Mouse (Mus musculus) embryonic facial prominence, embryonic 10.5 days (tissue): ENCODE results near the gene Rmnd1. TPM values are rescaled to one million over a fixed set of nuclear protein-coding genes. Genes with fewer than 3 reads are reported as not detected.
"Not testable (repeated sequence)": the region's sequence is repeated elsewhere in the genome, so short reads cannot be mapped to it uniquely, and the experiment has no call there.

Experiments used
- DNase-seq: peaks from one replicate; pipeline ENCODE4 v3.0.0-alpha.2; 2017; ENCODE audit warnings: low spot score
- H3K27ac ChIP-seq: fragments of 300-500 bp; sonication (generic); replicated peaks from 2 replicates; pipeline ENCODE4 v1.5.1; 2016; ENCODE audit warnings: mild to moderate bottlenecking
- H3K27me3 ChIP-seq: fragments of 300-500 bp; sonication (generic); replicated peaks from 2 replicates; pipeline ENCODE4 v1.6.1; 2016; ENCODE audit warnings: low read depth, mild to moderate bottlenecking; ENCODE audit not compliant: poor library complexity, severe bottlenecking
- H3K36me3 ChIP-seq: fragments of 300-500 bp; sonication (generic); replicated peaks from 2 replicates; pipeline ENCODE4 v1.6.1; 2016; ENCODE audit warnings: mild to moderate bottlenecking, moderate library complexity
- H3K4me1 ChIP-seq: fragments of 300-500 bp; sonication (generic); 2 replicates; pipeline ENCODE4 v1.6.1; 2016
- H3K4me3 ChIP-seq: fragments of 300-500 bp; sonication (generic); 2 replicates; pipeline ENCODE4 v1.5.1; 2016; ENCODE audit warnings: mild to moderate bottlenecking, moderate library complexity
- H3K9me3 ChIP-seq: fragments of 300-500 bp; sonication (generic); 2 replicates; pipeline ENCODE4 v1.6.1; 2016; ENCODE audit warnings: mild to moderate bottlenecking
- WGBS: fragments of 180-500 bp; shearing (Covaris S2); methylation state at CpG from one replicate; pipeline ENCODE4 v1.1.7; 2016; 5-methylcytosine and 5-hydroxymethylcytosine counted together
- polyA plus RNA-seq: library from polyadenylated mRNA; unstranded; fragments of >200 nt; fragmentation: Nextera tagmentation; extraction: Ambion mirVana; gene quantifications from 2 replicates; pipeline ENCODE4 v1.2.1, GENCODE M21; 2016

Rmnd1 gene
- 46.5 and 52.5 TPM in 2 replicates for polyA plus RNA-seq

- under 1% methylated on average over 75 of the region's 75 CpGs for WGBS
- Histone ChIP-seq H3K27ac (peak within 1 kb of the TSS; percentile 89), H3K9me3 (no peaks in the 10 kb centered on the region), H3K4me3 (peak within 1 kb of the TSS; percentile 79), H3K4me1 (peaks cover 18% of the 10 kb centered on the region), H3K36me3 (peaks cover 42% of the 10 kb centered on the region), H3K27me3 (no peaks in the 10 kb centered on the region)
- peak; percentile 98 for DNase-seq
Measured at GRCm38 (mm10) chr10:4432123-4432931, at the start of gene Rmnd1, which contains the start of gene Armt1. TSS of gene Rmnd1 (minus strand) at chr10:4432388. TSS of gene Armt1 (plus strand) at chr10:4432467.

- 84% methylated on average over 8 of the region's 8 CpGs for WGBS
- no peaks in the 10 kb centered on the region for H3K27me3 ChIP-seq
- no peaks in the 10 kb centered on the region for H3K9me3 ChIP-seq
- no peak overlapping the region for H3K27ac ChIP-seq
- no peak for DNase-seq
- H3K4me1 ChIP-seq = peaks cover 9% of the 10 kb centered on the region
- no peak overlapping the region for H3K4me3 ChIP-seq
- H3K36me3 ChIP-seq = no peaks in the 10 kb centered on the region
Measured at GRCm38 (mm10) chr10:4481695-4482094, 49.5 kb upstream of the Rmnd1 start.

DNA sequence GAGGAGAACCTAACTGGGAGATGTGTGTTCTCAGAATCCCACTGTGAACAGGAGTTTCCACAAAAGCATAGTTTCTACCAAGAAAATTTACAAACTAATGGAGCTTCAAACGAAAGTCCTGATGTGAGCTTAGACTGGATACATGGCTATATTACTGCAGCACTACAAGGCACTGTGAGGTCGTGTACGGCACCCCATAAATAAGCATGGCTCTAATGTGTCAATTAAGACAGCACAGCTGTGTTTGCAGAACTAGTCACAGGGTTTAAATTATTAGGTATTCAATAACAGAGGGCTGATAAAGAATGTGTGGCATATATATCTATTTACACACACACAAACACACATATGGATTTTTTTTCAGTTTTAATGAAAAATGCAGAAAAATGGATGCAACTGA, 48.7 kb upstream of the Rmnd1 start:
- no peak for DNase-seq

GRCm38 (mm10) chr10:4476604-4477003, 44.4 kb upstream of the Rmnd1 start:
- no peak for DNase-seq
- no peaks in the 10 kb centered on the region for H3K36me3 ChIP-seq
- no peak overlapping the region for H3K27ac ChIP-seq
- H3K27me3 ChIP-seq = no peaks in the 10 kb centered on the region
- H3K4me1 ChIP-seq = no peaks in the 10 kb centered on the region
- no peak overlapping the region for H3K4me3 ChIP-seq
- no peaks in the 10 kb centered on the region for H3K9me3 ChIP-seq
- WGBS = 91% methylated on average over 5 of the region's 5 CpGs

More for the DNA sequence above, 48.7 kb upstream of the Rmnd1 start:
- Histone ChIP-seq H3K9me3 (no peaks in the 10 kb centered on the region), H3K27ac (no peak overlapping the region), H3K27me3 (no peaks in the 10 kb centered on the region), H3K4me1 (peaks cover 9% of the 10 kb centered on the region), H3K36me3 (no peaks in the 10 kb centered on the region), H3K4me3 (no peak overlapping the region)
- 85% methylated on average over 3 of the region's 3 CpGs for WGBS

DNA sequence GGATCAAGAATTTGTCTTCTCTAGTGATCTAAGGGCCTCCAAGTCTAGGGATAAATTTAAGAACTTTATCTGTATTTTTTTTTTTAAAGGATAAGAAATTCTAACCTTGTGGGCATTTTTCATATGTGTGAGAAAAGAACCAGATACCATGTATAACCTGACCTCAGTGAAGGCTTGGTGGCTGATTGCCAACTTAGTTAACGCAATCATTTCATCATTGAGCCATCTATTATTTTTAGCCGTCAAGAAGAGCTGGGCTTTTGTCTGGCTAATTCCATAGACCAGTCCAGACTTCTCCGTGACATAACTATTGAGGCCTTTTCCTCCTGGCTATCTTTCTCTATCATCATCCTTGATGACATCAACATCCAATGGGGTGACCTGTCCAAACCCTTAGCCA, 43.2 kb upstream of the Rmnd1 start:
- Histone ChIP-seq H3K27me3 (no peaks in the 10 kb centered on the region), H3K4me1 (no peaks in the 10 kb centered on the region), H3K4me3 (no peak overlapping the region), H3K36me3 (no peaks in the 10 kb centered on the region), H3K27ac (no peak overlapping the region), H3K9me3 (no peaks in the 10 kb centered on the region)
- DNase-seq = no peak
- 92% methylated on average over 3 of the region's 3 CpGs for WGBS

DNA sequence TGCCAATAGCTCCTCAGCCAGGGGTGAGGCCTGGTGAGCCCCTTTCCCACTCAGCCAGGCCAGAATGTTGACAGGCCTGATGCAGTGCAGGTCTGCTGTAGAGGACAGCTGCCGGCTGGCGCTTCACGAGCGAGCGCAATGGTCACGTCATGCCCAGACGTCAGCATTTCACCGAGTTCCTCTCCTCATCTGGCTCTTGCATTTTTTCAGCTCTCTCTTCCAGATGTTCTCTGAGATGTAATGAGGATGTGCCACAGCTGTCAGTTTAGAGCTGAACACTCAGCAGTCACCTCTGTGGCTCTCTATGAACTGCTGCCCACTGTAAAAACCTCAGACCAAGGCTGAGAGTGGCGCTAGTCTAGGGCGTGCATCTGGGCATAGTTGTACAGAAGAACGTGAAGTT, 41.4 kb upstream of the Rmnd1 start:
- no peaks in the 10 kb centered on the region for H3K9me3 ChIP-seq
- WGBS = 93% methylated on average over 11 of the region's 11 CpGs
- DNase-seq = no peak
- H3K4me1 ChIP-seq = no peaks in the 10 kb centered on the region
- no peaks in the 10 kb centered on the region for H3K27me3 ChIP-seq
- H3K4me3 ChIP-seq = no peak overlapping the region
- H3K36me3 ChIP-seq = no peaks in the 10 kb centered on the region
- H3K27ac ChIP-seq = no peak overlapping the region

- no peak overlapping the region for H3K4me3 ChIP-seq
- no peak overlapping the region for H3K27ac ChIP-seq
- 82% methylated on average over 3 of the region's 3 CpGs for WGBS
- H3K36me3 ChIP-seq = no peaks in the 10 kb centered on the region
- peaks cover 8% of the 10 kb centered on the region for H3K4me1 ChIP-seq
- no peaks in the 10 kb centered on the region for H3K9me3 ChIP-seq
- no peaks in the 10 kb centered on the region for H3K27me3 ChIP-seq
- no peak for DNase-seq
Measured at GRCm38 (mm10) chr10:4469406-4469805, 37.2 kb upstream of the Rmnd1 start.

GRCm38 (mm10) chr10:4465799-4466198, 33.6 kb upstream of the Rmnd1 start:
- DNase-seq = no peak
- H3K9me3 ChIP-seq = no peaks in the 10 kb centered on the region
- no peak overlapping the region for H3K4me3 ChIP-seq
- no peak overlapping the region for H3K27ac ChIP-seq
- H3K27me3 ChIP-seq = no peaks in the 10 kb centered on the region
- peaks cover 10% of the 10 kb centered on the region for H3K4me1 ChIP-seq
- no peaks in the 10 kb centered on the region for H3K36me3 ChIP-seq
- 79% methylated on average over 7 of the region's 7 CpGs for WGBS

DNA sequence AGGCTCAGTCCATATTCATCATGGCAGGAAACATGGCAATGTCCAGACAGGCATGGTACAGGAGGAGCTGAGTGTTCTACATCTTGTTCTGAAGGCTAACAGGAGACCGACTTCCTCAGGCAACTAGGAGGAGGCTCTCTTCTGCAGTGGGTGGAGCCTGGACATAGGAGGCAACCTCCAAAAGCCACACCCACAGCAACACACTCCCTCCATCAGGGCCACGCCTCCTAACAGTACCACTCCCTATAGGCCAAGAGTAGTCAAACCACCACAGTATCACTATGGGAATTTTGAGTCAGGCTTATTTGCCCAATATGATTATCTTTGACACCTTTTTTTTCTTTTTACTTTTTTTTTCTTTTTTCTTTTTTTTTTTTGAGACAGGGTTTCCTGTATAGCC, 28.0 kb upstream of the Rmnd1 start:
- Histone ChIP-seq H3K9me3 (no peaks in the 10 kb centered on the region), H3K27ac (no peak overlapping the region), H3K4me3 (no peak overlapping the region), H3K36me3 (peaks cover 6% of the 10 kb centered on the region), H3K4me1 (peaks cover 10% of the 10 kb centered on the region), H3K27me3 (no peaks in the 10 kb centered on the region)
- 92% methylated on average over 2 of the region's 2 CpGs for WGBS
- DNase-seq = no peak

DNA sequence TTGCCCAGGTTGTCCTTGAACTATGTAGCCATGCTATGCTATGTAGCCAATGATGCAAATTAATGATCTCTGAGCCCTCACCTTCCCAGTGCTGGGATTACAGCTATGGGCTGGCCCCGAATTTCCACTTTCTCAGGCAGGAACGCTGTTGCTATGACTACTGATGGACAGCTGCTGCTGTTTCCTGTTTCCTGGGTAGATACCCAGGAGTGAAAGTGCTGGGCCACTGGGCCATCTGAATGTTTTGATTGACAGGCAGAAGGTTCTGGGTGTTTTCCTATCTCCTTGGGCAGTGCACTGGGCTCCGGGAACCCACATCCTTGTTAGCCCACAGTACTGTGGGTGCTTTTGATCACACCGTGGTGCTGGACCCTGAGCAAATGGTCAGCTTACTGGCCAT, 24.2 kb upstream of the Rmnd1 start:
- H3K27ac ChIP-seq = no peak overlapping the region
- H3K27me3 ChIP-seq = no peaks in the 10 kb centered on the region
- no peaks in the 10 kb centered on the region for H3K4me1 ChIP-seq
- H3K9me3 ChIP-seq = no peaks in the 10 kb centered on the region
- DNase-seq = no peak
- H3K36me3 ChIP-seq = peaks cover 41% of the 10 kb centered on the region
- no peak overlapping the region for H3K4me3 ChIP-seq
- WGBS = 84% methylated on average over 4 of the region's 4 CpGs

- 89% methylated on average over 3 of the region's 3 CpGs for WGBS
- Histone ChIP-seq H3K9me3 (no peaks in the 10 kb centered on the region), H3K27me3 (no peaks in the 10 kb centered on the region), H3K4me3 (no peak overlapping the region), H3K4me1 (peaks cover 18% of the 10 kb centered on the region), H3K36me3 (peaks cover 55% of the 10 kb centered on the region), H3K27ac (no peak overlapping the region)
- no peak for DNase-seq
Measured at GRCm38 (mm10) chr10:4435416-4435815, 3.2 kb upstream of the Rmnd1 start.

DNA sequence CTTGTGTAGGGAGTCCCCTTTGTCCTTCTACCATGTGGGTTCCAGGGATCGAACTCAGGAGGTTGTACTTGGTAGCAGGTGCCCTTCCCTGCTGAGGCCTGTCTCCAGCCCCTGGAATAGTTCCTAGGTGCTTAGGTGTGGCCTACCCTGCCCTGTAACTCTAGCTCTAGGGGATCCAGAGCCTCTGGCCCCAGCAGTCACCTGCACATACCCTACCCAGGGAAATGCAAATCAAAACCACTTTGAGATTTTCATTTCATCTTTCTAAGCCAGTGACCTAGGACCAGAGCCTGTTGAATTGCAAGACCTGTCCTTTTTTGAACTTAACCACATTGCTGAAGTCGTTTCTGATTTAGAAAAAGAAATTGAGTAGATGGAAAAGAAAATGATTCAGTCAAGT, 1.7 kb upstream of the Rmnd1 start:
- 94% methylated on average over 2 of the region's 2 CpGs for WGBS
- Histone ChIP-seq H3K36me3 (peaks cover 46% of the 10 kb centered on the region), H3K4me1 (peaks cover 18% of the 10 kb centered on the region), H3K4me3 (peak overlapping the region; percentile 79; the same call in 1 of the 2 replicates)
- H3K27me3 ChIP-seq, H3K27ac ChIP-seq, DNase-seq, H3K9me3 ChIP-seq: not testable (repeated sequence)

DNA sequence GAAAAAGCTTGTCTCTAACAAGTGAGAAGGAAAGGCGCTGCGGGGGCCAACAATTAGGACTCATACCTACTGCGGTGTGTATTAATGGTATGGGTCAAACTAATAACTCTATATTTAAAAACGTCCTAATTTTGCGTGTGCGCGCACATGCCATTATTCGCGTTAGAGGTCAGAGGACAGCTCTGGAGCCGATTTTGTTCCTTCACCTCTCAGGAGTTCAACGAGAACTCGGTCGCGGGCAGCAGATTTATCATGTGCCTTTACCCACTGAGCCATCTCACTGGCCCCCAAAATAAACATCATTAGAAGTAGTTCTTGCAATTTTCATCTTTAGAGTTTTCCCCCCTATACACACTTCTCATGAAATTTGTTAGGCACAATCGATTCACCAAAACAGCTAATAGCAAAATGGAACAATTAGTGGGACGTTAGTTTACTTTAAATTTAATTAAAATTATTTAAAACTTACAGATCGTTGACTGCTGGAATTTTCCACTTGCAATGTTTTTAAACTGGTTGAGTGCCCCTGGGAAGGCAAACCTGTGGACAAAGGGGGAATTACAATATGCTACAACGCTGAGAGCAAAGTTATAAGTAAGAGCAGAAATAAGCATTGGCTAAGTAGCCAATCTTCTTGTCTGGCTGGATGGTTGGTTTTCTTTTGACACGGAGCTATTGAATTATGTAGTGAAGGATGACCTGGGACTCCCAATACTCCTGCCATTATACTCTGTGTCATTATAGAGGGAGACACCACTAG, 988 bp upstream of the Rmnd1 start:
- DNase-seq = no peak
- Histone ChIP-seq H3K27me3 (no peaks in the 10 kb centered on the region), H3K4me3 (peak overlapping the region; percentile 79), H3K36me3 (peaks cover 45% of the 10 kb centered on the region), H3K9me3 (no peaks in the 10 kb centered on the region), H3K4me1 (peaks cover 18% of the 10 kb centered on the region), H3K27ac (peak overlapping the region; percentile 84)
- WGBS = 12% methylated on average over 19 of the region's 19 CpGs
